In genomic region chr13:57061656-57062055, GRCm38 (mm10) we compare ENCODE assay signal across 23 mouse cellular contexts.
A peak's percentile ranks its signal among the peaks of the same experiment; 100 is the strongest.
DNase-seq lines count a peak whose midpoint lies in the region; ATAC-seq lines count a peak whose summit lies in the region.
"Had no signal": no experiment of that assay in that cellular context is flagged by ENCODE, and none has a peak within 500 bp of the region (broad histone marks: within the 10 kb centered on the region; RNA-seq: fewer than 3 reads in every experiment).

No protein-coding gene starts in this region.

- H3K27ac ChIP-seq in forebrain, embryonic 14.5 days (ENCODE audit: low read depth, low read length), result 0 out of 2 replicates have a peak overlapping the region, but pooled peaks have one; percentile 7
- H3K27ac ChIP-seq in forebrain, embryonic 16.5 days (ENCODE audit: low read length), result no peak overlapping the region
- peak overlapping the region; percentile 71; the same call in 1 of the 2 replicates for H3K27ac ChIP-seq in hindbrain, embryonic 15.5 days (replicated peaks)
- H3K27ac ChIP-seq in hindbrain, embryonic 10.5 days, result no peak overlapping the region
- H3K27ac ChIP-seq in neural tube, embryonic 14.5 days (ENCODE audit: low read depth, low read length), result peak overlapping the region; percentile 55; the same call in 1 of the 2 replicates
- H3K27ac ChIP-seq in kidney, embryonic 16.5 days (ENCODE audit: low read length), result no peak overlapping the region
- H3K27ac ChIP-seq: heart, adult 2 months; heart, embryonic 15.5 days; intestine, embryonic 15.5 days; layer of hippocampus, adult 2 months; macrophage had no signal

- H3K9me3 ChIP-seq in forebrain, embryonic 14.5 days (replicated peaks; ENCODE audit: control insufficient read depth, low read length), result no peaks in the 10 kb centered on the region
- H3K9me3 ChIP-seq in forebrain, embryonic 16.5 days (ENCODE audit: control insufficient read depth, low read length), result no peaks in the 10 kb centered on the region
- H3K9me3 ChIP-seq in hindbrain, embryonic 15.5 days, result no peaks in the 10 kb centered on the region
- H3K9me3 ChIP-seq in hindbrain, embryonic 10.5 days, result no peaks in the 10 kb centered on the region
- no peaks in the 10 kb centered on the region for H3K9me3 ChIP-seq in neural tube, embryonic 14.5 days (ENCODE audit: control insufficient read depth, low read length)
- no peaks in the 10 kb centered on the region for H3K9me3 ChIP-seq in kidney, embryonic 16.5 days (ENCODE audit: low read length)
- H3K9me3 ChIP-seq: heart, embryonic 15.5 days; intestine, embryonic 15.5 days had no signal

- no peak for ATAC-seq in forebrain, embryonic 14.5 days
- ATAC-seq in forebrain, embryonic 16.5 days, result no peak
- ATAC-seq in hindbrain, embryonic 15.5 days (ENCODE audit: low FRiP score, low read depth), result no peak
- no peak for ATAC-seq in neural tube, embryonic 14.5 days (ENCODE audit: low read depth)
- ATAC-seq in kidney, embryonic 16.5 days (ENCODE audit: low FRiP score, low TSS enrichment), result no peak
- ATAC-seq: CD4-positive, CD25-positive, alpha-beta regulatory T cell, adult 4 months; intestine, embryonic 15.5 days; liver, postnatal 0 days; lung, postnatal 0 days had no signal

- no peak overlapping the region for H3K9ac ChIP-seq in forebrain, embryonic 14.5 days (ENCODE audit: low read length)
- H3K9ac ChIP-seq in forebrain, embryonic 16.5 days (replicated peaks; ENCODE audit: low read depth, low read length), result no peak overlapping the region
- no peak overlapping the region for H3K9ac ChIP-seq in hindbrain, embryonic 15.5 days
- H3K9ac ChIP-seq in neural tube, embryonic 14.5 days (replicated peaks; ENCODE audit: low read depth, low read length), result no peak overlapping the region
- no peak overlapping the region for H3K9ac ChIP-seq in kidney, embryonic 16.5 days (replicated peaks; ENCODE audit: low read length)
- H3K9ac ChIP-seq: heart, embryonic 15.5 days; intestine, embryonic 15.5 days; liver, postnatal 0 days had no signal

- H3K4me2 ChIP-seq in forebrain, embryonic 14.5 days (ENCODE audit: low read length), result no peak overlapping the region
- no peak overlapping the region for H3K4me2 ChIP-seq in forebrain, embryonic 16.5 days (ENCODE audit: low read length)
- H3K4me2 ChIP-seq in hindbrain, embryonic 15.5 days, result no peak overlapping the region
- no peak overlapping the region for H3K4me2 ChIP-seq in neural tube, embryonic 14.5 days (ENCODE audit: low read depth, low read length)
- no peak overlapping the region for H3K4me2 ChIP-seq in kidney, embryonic 16.5 days (replicated peaks; ENCODE audit: low read depth, low read length)
- H3K4me2 ChIP-seq: heart, embryonic 15.5 days; intestine, embryonic 15.5 days; liver, embryonic 11.5 days had no signal

- H3K27me3 ChIP-seq in forebrain, embryonic 14.5 days (replicated peaks; ENCODE audit: control insufficient read depth, insufficient read depth, low read length), result no peaks in the 10 kb centered on the region
- H3K27me3 ChIP-seq in forebrain, embryonic 16.5 days (replicated peaks; ENCODE audit: control insufficient read depth, insufficient read depth, low read length), result no peaks in the 10 kb centered on the region
- H3K27me3 ChIP-seq in hindbrain, embryonic 15.5 days, result no peaks in the 10 kb centered on the region
- no peaks in the 10 kb centered on the region for H3K27me3 ChIP-seq in hindbrain, embryonic 10.5 days (ENCODE audit: insufficient read depth, poor library complexity, severe bottlenecking)
- H3K27me3 ChIP-seq in neural tube, embryonic 14.5 days (ENCODE audit: control insufficient read depth, insufficient read depth, low read length), result no peaks in the 10 kb centered on the region
- no peaks in the 10 kb centered on the region for H3K27me3 ChIP-seq in kidney, embryonic 16.5 days (ENCODE audit: insufficient read depth, low read length)
- H3K27me3 ChIP-seq: intestine, embryonic 15.5 days had no signal

- no peak for DNase-seq in forebrain, embryonic 14.5 days (ENCODE audit: low spot score)
- no peak for DNase-seq in hindbrain, embryonic 10.5 days (ENCODE audit: low spot score)
- peak; percentile 56 for DNase-seq in MN1 (ENCODE audit: low spot score)
- DNase-seq: adrenal gland, postnatal 36 days; cerebellum, adult 9-10 months; heart, adult 2 months; kidney, adult 9 months; kidney, postnatal 25 days; liver, postnatal 0 days; right cerebral cortex, postnatal 14 days; spleen, adult 18-20 months; thymus, postnatal 14 days had no signal

- H3K4me1 ChIP-seq in forebrain, embryonic 14.5 days (ENCODE audit: control insufficient read depth, insufficient read depth, low read length), result peaks cover 5% of the 10 kb centered on the region; the same call in 1 of the 2 replicates
- peaks cover 13% of the 10 kb centered on the region for H3K4me1 ChIP-seq in forebrain, embryonic 16.5 days (replicated peaks; ENCODE audit: control insufficient read depth, insufficient read depth, low read length)
- H3K4me1 ChIP-seq in hindbrain, embryonic 15.5 days (replicated peaks), result peaks cover 20% of the 10 kb centered on the region
- H3K4me1 ChIP-seq in hindbrain, embryonic 10.5 days (replicated peaks), result no peaks in the 10 kb centered on the region
- peaks cover 8% of the 10 kb centered on the region; the same call in 1 of the 2 replicates for H3K4me1 ChIP-seq in neural tube, embryonic 14.5 days (ENCODE audit: control insufficient read depth, insufficient read depth, low read length)
- H3K4me1 ChIP-seq in kidney, embryonic 16.5 days (ENCODE audit: insufficient read depth, low read length), result no peaks in the 10 kb centered on the region
- H3K4me1 ChIP-seq: intestine, embryonic 15.5 days had no signal

- H3K36me3 ChIP-seq in forebrain, embryonic 14.5 days (ENCODE audit: control insufficient read depth, insufficient read depth, low read length), result no peaks in the 10 kb centered on the region
- no peaks in the 10 kb centered on the region for H3K36me3 ChIP-seq in forebrain, embryonic 16.5 days (ENCODE audit: control insufficient read depth, insufficient read depth)
- H3K36me3 ChIP-seq in hindbrain, embryonic 15.5 days, result no peaks in the 10 kb centered on the region
- H3K36me3 ChIP-seq in hindbrain, embryonic 10.5 days, result no peaks in the 10 kb centered on the region
- H3K36me3 ChIP-seq in neural tube, embryonic 14.5 days (ENCODE audit: control insufficient read depth, insufficient read depth, low read length), result no peaks in the 10 kb centered on the region
- H3K36me3 ChIP-seq in kidney, embryonic 16.5 days (ENCODE audit: insufficient read depth, low read length), result no peaks in the 10 kb centered on the region
- H3K36me3 ChIP-seq: heart, embryonic 15.5 days; intestine, embryonic 15.5 days had no signal

- no peak overlapping the region for H3K4me3 ChIP-seq in forebrain, embryonic 14.5 days (ENCODE audit: low read depth, low read length)
- no peak overlapping the region for H3K4me3 ChIP-seq in forebrain, embryonic 16.5 days (replicated peaks; ENCODE audit: low read length)
- no peak overlapping the region for H3K4me3 ChIP-seq in hindbrain, embryonic 15.5 days
- H3K4me3 ChIP-seq in hindbrain, embryonic 10.5 days, result no peak overlapping the region
- no peak overlapping the region for H3K4me3 ChIP-seq in neural tube, embryonic 14.5 days (ENCODE audit: low read depth, low read length)
- H3K4me3 ChIP-seq in kidney, embryonic 16.5 days (ENCODE audit: low read length), result no peak overlapping the region
- H3K4me3 ChIP-seq: heart, adult 2 months; heart, embryonic 15.5 days; intestine, embryonic 15.5 days; layer of hippocampus, adult 2 months had no signal

- 81% methylated on average over 9 of the region's 9 CpGs for WGBS in forebrain, embryonic 14.5 days
- WGBS in forebrain, embryonic 16.5 days, result 78% methylated on average over 9 of the region's 9 CpGs
- 67% methylated on average over 9 of the region's 9 CpGs for WGBS in hindbrain, embryonic 15.5 days
- WGBS in hindbrain, embryonic 10.5 days, result 81% methylated on average over 9 of the region's 9 CpGs
- whole genome bisulfite sequencing in neural tube, embryonic 14.5 days, result 78% methylated on average over 9 of the region's 9 CpGs
- 68% methylated on average over 9 of the region's 9 CpGs for WGBS in kidney, embryonic 16.5 days

Comparison
In these comparisons a context has a peak if more than half of its experiments do, and no peak if none do; other contexts are left out.
1. H3K27ac ChIP-seq: peak in forebrain, embryonic 14.5 days (single experiment), hindbrain, embryonic 15.5 days (single experiment) and neural tube, embryonic 14.5 days (single experiment); none in forebrain, embryonic 16.5 days (single experiment), hindbrain, embryonic 10.5 days (single experiment) and kidney, embryonic 16.5 days (single experiment).